Mouse (Mus musculus) hindbrain, embryonic 14.5 days (tissue): Measurements from ENCODE around the gene Slc2a10. TPM values are rescaled to one million over a fixed set of nuclear protein-coding genes. Genes with fewer than 3 reads are reported as not detected.
"Not testable (repeated sequence)": the region's sequence is repeated elsewhere in the genome, so short reads cannot be mapped to it uniquely, and the experiment has no call there.

Experiments used
- ATAC-seq: fragments of 200-750 bp; cut with Nextera tagmentation; 2 replicates; pipeline ENCODE4 v1.8.0; 2017; ENCODE audit warnings: moderate number of reproducible peaks, mild to moderate bottlenecking, moderate TSS enrichment, moderate library complexity; ENCODE audit not compliant: low FRiP score
- DNase-seq: peaks from one replicate; pipeline ENCODE4 v3.0.0-alpha.2; 2015; ENCODE audit warnings: low spot score
- H3K27ac ChIP-seq: fragments of 300-500 bp; sonication (generic); 2 replicates; pipeline ENCODE4 v1.5.1; 2014; ENCODE audit warnings: mild to moderate bottlenecking, moderate library complexity
- H3K27me3 ChIP-seq: fragments of 300-500 bp; sonication (generic); 2 replicates; pipeline ENCODE4 v1.6.1; 2014; ENCODE audit warnings: mild to moderate bottlenecking, low read length, mixed read lengths; ENCODE audit not compliant: control insufficient read depth, insufficient read depth
- H3K36me3 ChIP-seq: fragments of 300-500 bp; sonication (generic); replicated peaks from 2 replicates; pipeline ENCODE4 v1.6.1; 2014; ENCODE audit not compliant: control insufficient read depth, insufficient read depth
- H3K4me1 ChIP-seq: fragments of 300-500 bp; sonication (generic); replicated peaks from 2 replicates; pipeline ENCODE4 v1.6.1; 2014; ENCODE audit warnings: antibody characterized with exemption, low read length, mixed read lengths; ENCODE audit not compliant: control insufficient read depth, insufficient read depth
- H3K4me2 ChIP-seq: fragments of 300-500 bp; sonication (generic); replicated peaks from 2 replicates; pipeline ENCODE4 v1.6.1; 2014; ENCODE audit warnings: mild to moderate bottlenecking, moderate library complexity
- H3K4me3 ChIP-seq: fragments of 300-500 bp; sonication (generic); replicated peaks from 2 replicates; pipeline ENCODE4 v1.5.1; 2014; ENCODE audit warnings: mild to moderate bottlenecking, low read length
- H3K9ac ChIP-seq: fragments of 300-500 bp; sonication (generic); 2 replicates; pipeline ENCODE4 v1.6.1; 2014
- H3K9me3 ChIP-seq: fragments of 300-500 bp; sonication (generic); 2 replicates; pipeline ENCODE4 v1.6.1; 2016; ENCODE audit warnings: low read length; ENCODE audit not compliant: control insufficient read depth
- WGBS: fragments of 180-500 bp; shearing (Covaris S2); extraction: QIAGEN DNeasy Blood & Tissue Kit; methylation state at CpG from one replicate; pipeline ENCODE4 v1.1.7; 2014; 5-methylcytosine and 5-hydroxymethylcytosine counted together
- polyA plus RNA-seq: library from polyadenylated mRNA; unstranded; fragments of >200 nt; fragmentation: Nextera tagmentation; extraction: Ambion mirVana; gene quantifications from 2 replicates; pipeline ENCODE4 v1.2.1, GENCODE M21; 2014

Slc2a10 gene
- polyA plus RNA-seq, 1 experiment from 2014 or later = 2.2 TPM

GRCm38 (mm10) chr2:165547410-165547809 is 43.8 kb downstream of the Slc2a10 start:
- Histone ChIP-seq H3K4me1 (peaks cover 8% of the 10 kb centered on the region), H3K9me3 (no peaks in the 10 kb centered on the region), H3K27me3 (no peaks in the 10 kb centered on the region), H3K4me3 (no peak overlapping the region), H3K9ac (no peak overlapping the region), H3K4me2 (no peak overlapping the region), H3K27ac (no peak overlapping the region), H3K36me3 (no peaks in the 10 kb centered on the region)
- DNase-seq (peak; percentile 52), ATAC-seq (no peak)
- 57% methylated on average over 9 of the region's 9 CpGs for WGBS

DNA sequence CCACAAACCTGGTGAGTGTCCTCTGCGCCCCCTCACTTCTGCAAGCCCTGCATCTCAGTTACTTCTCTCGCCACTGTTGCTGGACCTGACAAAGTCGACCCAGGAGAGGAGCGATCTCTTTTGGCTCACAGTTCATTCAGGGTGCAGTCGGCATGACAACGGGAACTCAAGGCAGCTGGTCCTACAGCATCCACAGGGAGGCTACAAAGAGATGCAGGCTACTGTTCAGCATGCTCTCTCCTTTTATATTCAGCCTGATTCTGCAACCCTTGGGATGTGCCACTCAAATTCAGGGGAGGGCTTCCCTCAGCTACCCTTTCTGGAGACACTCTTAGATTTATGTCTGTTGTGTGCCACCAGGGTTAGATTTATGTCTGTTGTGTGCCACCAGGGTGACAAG is 45.0 kb downstream of the Slc2a10 start:
- 26% methylated on average over 6 of the region's 6 CpGs for WGBS
- Histone ChIP-seq H3K9me3 (no peaks in the 10 kb centered on the region), H3K9ac (no peak overlapping the region), H3K36me3 (no peaks in the 10 kb centered on the region), H3K27me3 (no peaks in the 10 kb centered on the region), H3K27ac (no peak overlapping the region), H3K4me3 (no peak overlapping the region), H3K4me2 (no peak overlapping the region), H3K4me1 (no peaks in the 10 kb centered on the region; the same call in 1 of the 2 replicates)
- no peak for DNase-seq
- no peak for ATAC-seq

GRCm38 (mm10) chr2:165550410-165550809 is 46.8 kb downstream of the Slc2a10 start:
- H3K27me3 ChIP-seq, H3K4me3 ChIP-seq, H3K9ac ChIP-seq, H3K36me3 ChIP-seq, ATAC-seq, H3K4me1 ChIP-seq, H3K4me2 ChIP-seq, H3K9me3 ChIP-seq, H3K27ac ChIP-seq, DNase-seq: not testable (repeated sequence)
- WGBS = 82% methylated on average over 7 of the region's 7 CpGs

- 57% methylated on average over 9 of the region's 9 CpGs for WGBS
- Histone ChIP-seq H3K4me1 (no peaks in the 10 kb centered on the region), H3K4me3 (no peak overlapping the region), H3K9me3 (no peaks in the 10 kb centered on the region), H3K27ac (no peak overlapping the region), H3K9ac (no peak overlapping the region), H3K36me3 (no peaks in the 10 kb centered on the region), H3K27me3 (no peaks in the 10 kb centered on the region), H3K4me2 (no peak overlapping the region)
- DNase-seq = no peak
- ATAC-seq = no peak
These were observed 50.5 kb downstream of the Slc2a10 start for GRCm38 (mm10) chr2:165554066-165554465.

GRCm38 (mm10) chr2:165557278-165557677 is 53.7 kb downstream of the Slc2a10 start:
- H3K9me3 ChIP-seq = no peaks in the 10 kb centered on the region
- no peak for ATAC-seq
- WGBS = 84% methylated on average over 7 of the region's 7 CpGs

GRCm38 (mm10) chr2:165558916-165559315 is 55.3 kb downstream of the Slc2a10 start:
- no peaks in the 10 kb centered on the region for H3K27me3 ChIP-seq
- no peaks in the 10 kb centered on the region for H3K36me3 ChIP-seq
- H3K4me3 ChIP-seq = no peak overlapping the region
- DNase-seq (no peak), ATAC-seq (no peak)
- no peak overlapping the region for H3K4me2 ChIP-seq
- H3K27ac ChIP-seq = no peak overlapping the region
- WGBS = 31% methylated on average over 11 of the region's 11 CpGs
- no peak overlapping the region for H3K9ac ChIP-seq
- H3K9me3 ChIP-seq = no peaks in the 10 kb centered on the region
- H3K4me1 ChIP-seq = peaks cover 12% of the 10 kb centered on the region

More at GRCm38 (mm10) chr2:165557278-165557677, 53.7 kb downstream of the Slc2a10 start:
- no peak overlapping the region for H3K9ac ChIP-seq
- H3K36me3 ChIP-seq = no peaks in the 10 kb centered on the region
- H3K27ac ChIP-seq = no peak overlapping the region
- no peaks in the 10 kb centered on the region for H3K27me3 ChIP-seq
- H3K4me3 ChIP-seq = no peak overlapping the region
- H3K4me1 ChIP-seq = peaks cover 4% of the 10 kb centered on the region; the same call in 1 of the 2 replicates
- no peak for DNase-seq
- no peak overlapping the region for H3K4me2 ChIP-seq

GRCm38 (mm10) chr2:165559506-165560235 is 56.1 kb downstream of the Slc2a10 start:
- ATAC-seq (no peak), DNase-seq (no peak)
- no peaks in the 10 kb centered on the region for H3K27me3 ChIP-seq
- H3K36me3 ChIP-seq = no peaks in the 10 kb centered on the region
- no peak overlapping the region for H3K9ac ChIP-seq
- peaks cover 12% of the 10 kb centered on the region for H3K4me1 ChIP-seq
- WGBS = 28% methylated on average over 11 of the region's 11 CpGs
- no peak overlapping the region for H3K4me3 ChIP-seq
- H3K9me3 ChIP-seq = no peaks in the 10 kb centered on the region
- H3K27ac ChIP-seq = no peak overlapping the region
- no peak overlapping the region for H3K4me2 ChIP-seq

DNA sequence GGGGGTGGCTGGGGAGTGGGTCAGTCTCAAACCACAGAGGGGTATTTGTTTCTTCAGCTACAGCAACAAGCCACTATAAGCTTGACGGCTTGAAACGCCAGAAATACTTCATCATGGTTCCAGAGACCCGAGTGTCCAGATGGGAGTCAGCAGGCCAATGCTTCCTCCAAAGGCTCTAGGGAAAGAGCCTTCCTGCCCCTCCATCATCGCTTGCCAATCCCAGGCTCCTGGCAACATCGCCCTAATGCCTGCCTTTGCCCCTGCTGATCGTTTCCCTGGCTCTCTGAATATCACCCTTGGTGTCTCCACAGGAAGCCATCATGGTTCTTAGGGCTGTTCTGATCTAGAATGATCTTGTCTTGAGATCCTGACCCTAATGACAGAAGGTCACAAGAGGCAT is 58.3 kb downstream of the Slc2a10 start:
- WGBS = 53% methylated on average over 6 of the region's 6 CpGs
- DNase-seq = no peak
- peaks cover 12% of the 10 kb centered on the region for H3K4me1 ChIP-seq

DNA sequence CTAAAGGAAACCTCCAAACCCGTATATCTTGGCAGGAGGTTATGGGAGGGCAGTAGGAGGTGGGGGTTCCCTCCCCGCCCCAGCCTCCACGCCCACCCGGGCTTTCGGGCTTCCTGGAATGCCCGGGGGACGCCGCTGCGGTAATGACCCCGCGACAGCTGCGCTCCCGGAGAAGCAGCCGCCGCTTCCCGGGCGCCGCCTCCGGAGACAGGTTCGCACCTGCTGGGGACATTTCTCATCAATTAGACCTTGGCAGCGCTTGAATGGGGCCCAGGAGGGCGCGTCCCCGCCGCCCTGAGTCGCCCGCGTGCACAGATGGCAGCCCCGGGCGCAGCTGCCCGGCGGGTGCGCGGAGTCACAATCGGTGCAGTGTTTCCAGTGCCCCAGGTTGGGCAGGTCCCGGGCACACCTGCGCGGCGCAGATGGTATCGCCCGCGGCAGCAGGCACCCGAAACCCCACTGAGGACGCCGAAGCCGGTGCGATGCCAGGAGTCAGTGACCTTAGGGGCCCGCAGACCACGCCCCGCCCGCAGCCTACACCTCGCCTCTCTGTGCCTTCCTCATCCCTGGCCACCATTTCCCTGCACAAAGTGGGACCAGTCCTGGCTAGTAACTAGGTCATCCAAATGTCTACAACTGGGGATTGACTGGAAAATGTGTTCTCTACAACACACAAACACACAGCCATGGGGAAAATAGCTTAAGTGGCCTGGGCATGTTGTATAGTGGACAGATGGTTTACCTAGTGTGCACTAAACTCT is 59.9 kb downstream of the Slc2a10 start:
- Histone ChIP-seq H3K27me3 (no peaks in the 10 kb centered on the region), H3K9me3 (no peaks in the 10 kb centered on the region), H3K9ac (peak overlapping the region; percentile 61), H3K27ac (no peak overlapping the region), H3K4me2 (peak overlapping the region; percentile 93), H3K4me1 (peaks cover 12% of the 10 kb centered on the region), H3K4me3 (peak overlapping the region; percentile 41), H3K36me3 (no peaks in the 10 kb centered on the region)
- DNase-seq (peak; percentile 45), ATAC-seq (peak; percentile 80)
- under 1% methylated on average over 52 of the region's 52 CpGs for WGBS

More for the DNA sequence above, 58.3 kb downstream of the Slc2a10 start:
- H3K4me2 ChIP-seq = no peak overlapping the region
- H3K27me3 ChIP-seq = no peaks in the 10 kb centered on the region
- no peaks in the 10 kb centered on the region for H3K36me3 ChIP-seq
- no peak overlapping the region for H3K27ac ChIP-seq
- H3K9me3 ChIP-seq = no peaks in the 10 kb centered on the region
- no peak for ATAC-seq
- no peak overlapping the region for H3K4me3 ChIP-seq
- H3K9ac ChIP-seq = no peak overlapping the region
